Mouse (Mus musculus) intestine, postnatal 0 days (tissue): ENCODE results near the gene Eng. TPM values are rescaled to one million over a fixed set of nuclear protein-coding genes. Genes with fewer than 3 reads are reported as not detected.
A peak's percentile ranks its signal among the peaks of the same experiment; 100 is the strongest.

Source experiments
- ATAC-seq: fragments of 200-750 bp; cut with Nextera tagmentation; 2 replicates; pipeline ENCODE4 v1.8.0; 2017; ENCODE audit warnings: mild to moderate bottlenecking, moderate TSS enrichment, moderate library complexity
- H3K27ac ChIP-seq: fragments of 300-500 bp; sonication (generic); 2 replicates; pipeline ENCODE4 v1.5.1; 2014; ENCODE audit warnings: mild to moderate bottlenecking, low read depth, low read length, moderate library complexity
- H3K27me3 ChIP-seq: fragments of 300-500 bp; sonication (generic); replicated peaks from 2 replicates; pipeline ENCODE4 v1.6.1; 2014; ENCODE audit warnings: low read length, mixed read lengths; ENCODE audit not compliant: control insufficient read depth, insufficient read depth
- H3K36me3 ChIP-seq: fragments of 300-500 bp; sonication (generic); 2 replicates; pipeline ENCODE4 v1.6.1; 2014; ENCODE audit warnings: mild to moderate bottlenecking, moderate library complexity; ENCODE audit not compliant: control insufficient read depth, insufficient read depth
- H3K4me1 ChIP-seq: fragments of 300-500 bp; sonication (generic); replicated peaks from 2 replicates; pipeline ENCODE4 v1.6.1; 2014; ENCODE audit warnings: antibody characterized with exemption, low read length, mixed read lengths; ENCODE audit not compliant: control insufficient read depth, insufficient read depth
- H3K4me2 ChIP-seq: fragments of 300-500 bp; sonication (generic); replicated peaks from 2 replicates; pipeline ENCODE4 v1.6.1; 2014; ENCODE audit warnings: low read depth, mild to moderate bottlenecking, moderate library complexity
- H3K4me3 ChIP-seq: fragments of 300-500 bp; sonication (generic); 2 replicates; pipeline ENCODE4 v1.5.1; 2014; ENCODE audit warnings: low read depth, low read length
- H3K9ac ChIP-seq: fragments of 300-500 bp; sonication (generic); 2 replicates; pipeline ENCODE4 v1.6.1; 2014; ENCODE audit warnings: mild to moderate bottlenecking, low read depth, low read length
- H3K9me3 ChIP-seq: fragments of 300-500 bp; sonication (generic); 2 replicates; pipeline ENCODE4 v1.6.1; 2016; ENCODE audit warnings: mixed run types; ENCODE audit not compliant: control insufficient read depth
- CTCF ChIP-seq: sonication (generic); IDR thresholded peaks from 2 replicates; pipeline ENCODE4 v1.5.1; 2016; ENCODE audit warnings: low read depth, mild to moderate bottlenecking, control low read depth, antibody characterized with exemption, moderate library complexity
- whole genome bisulfite sequencing: fragments of 180-500 bp; shearing (Covaris S2); extraction: QIAGEN DNeasy Blood & Tissue Kit; methylation state at CpG from one replicate; pipeline ENCODE4 v1.1.7; 2014; 5-methylcytosine and 5-hydroxymethylcytosine counted together
- polyA plus RNA-seq: library from polyadenylated mRNA; unstranded; fragments of >200 nt; fragmentation: Nextera tagmentation; extraction: Ambion mirVana; gene quantifications from 2 replicates; pipeline ENCODE4 v1.2.1, GENCODE M21; 2015

The Eng gene
- polyA plus RNA-seq, 1 experiment from 2014 or later: 32.2 TPM

DNA sequence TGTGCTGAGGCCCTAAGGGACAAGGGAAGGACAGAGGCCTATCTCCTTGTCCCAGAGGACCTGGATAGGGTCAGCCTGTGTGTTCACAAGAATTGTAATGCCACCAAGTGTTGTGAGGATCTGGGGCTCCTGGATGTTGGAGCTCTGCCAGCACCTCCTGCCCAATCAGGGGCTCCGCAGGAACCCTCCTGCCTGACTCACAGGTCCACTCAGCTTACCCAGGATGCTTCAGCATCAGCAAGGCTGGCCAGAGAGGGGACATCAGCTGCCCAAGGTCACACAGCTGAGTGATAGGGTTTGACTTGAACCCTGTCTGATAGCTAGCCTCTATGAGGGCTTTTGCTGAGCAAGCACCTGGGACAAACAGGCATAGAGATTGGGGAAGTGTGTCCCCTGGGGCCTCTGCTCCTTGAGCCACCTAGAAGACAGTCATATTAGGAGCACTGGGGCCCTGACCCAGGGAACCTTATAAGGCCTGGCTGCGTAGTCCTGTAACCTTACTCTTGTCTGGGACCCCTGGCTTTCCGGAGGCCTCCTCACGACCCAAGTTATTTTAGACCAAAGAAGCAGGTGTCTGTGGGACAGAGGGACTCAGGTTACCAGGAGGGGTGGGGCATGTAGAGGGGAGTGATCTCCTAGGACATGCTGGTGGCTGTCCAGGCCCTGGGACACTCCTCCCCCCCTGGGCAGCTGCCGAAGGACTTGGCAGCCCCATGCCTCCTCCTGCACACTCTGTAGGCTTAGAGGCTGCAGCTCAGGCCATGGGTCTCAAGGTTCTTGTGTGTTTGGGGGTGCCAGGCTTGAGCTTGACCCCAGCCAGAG lies 20.3 kb upstream of the Eng start:
- peak overlapping the region; percentile 54; the same call in 1 of the 2 replicates for H3K27ac ChIP-seq
- no peak overlapping the region for H3K4me3 ChIP-seq
- ATAC-seq: no peak
- peaks cover 10% of the 10 kb centered on the region; the same call in 1 of the 2 replicates for H3K4me1 ChIP-seq
- no peaks in the 10 kb centered on the region for H3K27me3 ChIP-seq
- no peak for TF ChIP-seq CTCF
- H3K9ac ChIP-seq: no peak overlapping the region
- H3K4me2 ChIP-seq: peak overlapping the region; percentile 55; the same call in 1 of the 2 replicates
- no peaks in the 10 kb centered on the region for H3K9me3 ChIP-seq
- WGBS: 47% methylated on average over 5 of the region's 5 CpGs
- H3K36me3 ChIP-seq: no peaks in the 10 kb centered on the region

DNA sequence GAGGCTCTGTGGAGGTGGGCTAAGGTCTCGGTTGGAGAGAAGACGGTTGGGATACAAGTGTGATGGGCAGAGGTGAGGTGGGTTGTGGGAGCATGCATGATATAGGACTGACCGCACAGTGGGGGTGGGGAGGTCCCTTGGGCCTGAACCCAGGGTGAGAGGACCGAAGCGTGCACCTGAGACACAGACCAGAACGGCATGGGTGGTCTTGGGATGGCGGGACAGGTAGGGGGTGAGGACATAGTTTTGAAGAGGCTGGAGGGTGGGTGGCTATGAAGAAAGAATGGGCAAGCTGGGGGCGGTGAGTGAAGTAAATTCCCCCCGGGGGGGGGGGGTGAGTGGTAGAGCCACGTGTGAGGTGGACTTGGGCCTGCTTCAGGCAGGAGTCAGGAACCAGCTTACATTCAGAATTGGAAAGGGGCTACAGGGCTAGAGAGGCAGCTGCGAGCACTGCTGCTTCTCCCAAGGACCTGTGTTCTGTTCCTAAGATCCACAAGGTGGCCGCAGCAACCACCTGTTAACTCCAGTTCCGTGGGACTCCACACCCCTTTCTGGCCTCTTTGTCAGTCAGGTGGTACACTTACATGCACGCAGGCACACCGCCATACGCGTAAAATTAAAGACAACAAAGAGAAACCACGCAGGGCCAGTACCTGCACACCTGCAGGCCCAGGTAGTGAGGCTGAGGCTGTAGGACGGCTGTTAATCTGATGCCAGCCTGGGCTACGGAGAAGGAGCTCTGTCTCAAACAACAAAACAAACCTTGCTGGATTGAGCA lies 18.9 kb upstream of the Eng start:
- Histone ChIP-seq H3K9me3 (no peaks in the 10 kb centered on the region), H3K4me1 (peaks cover 10% of the 10 kb centered on the region; the same call in 1 of the 2 replicates), H3K36me3 (no peaks in the 10 kb centered on the region), H3K9ac (no peak overlapping the region), H3K4me3 (no peak overlapping the region), H3K27me3 (no peaks in the 10 kb centered on the region), H3K4me2 (no peak overlapping the region), H3K27ac (no peak overlapping the region)
- 61% methylated on average over 20 of the region's 20 CpGs for WGBS
- peak; percentile 16; the same call in 1 of the 2 replicates for ATAC-seq
- no peak for TF ChIP-seq CTCF

DNA sequence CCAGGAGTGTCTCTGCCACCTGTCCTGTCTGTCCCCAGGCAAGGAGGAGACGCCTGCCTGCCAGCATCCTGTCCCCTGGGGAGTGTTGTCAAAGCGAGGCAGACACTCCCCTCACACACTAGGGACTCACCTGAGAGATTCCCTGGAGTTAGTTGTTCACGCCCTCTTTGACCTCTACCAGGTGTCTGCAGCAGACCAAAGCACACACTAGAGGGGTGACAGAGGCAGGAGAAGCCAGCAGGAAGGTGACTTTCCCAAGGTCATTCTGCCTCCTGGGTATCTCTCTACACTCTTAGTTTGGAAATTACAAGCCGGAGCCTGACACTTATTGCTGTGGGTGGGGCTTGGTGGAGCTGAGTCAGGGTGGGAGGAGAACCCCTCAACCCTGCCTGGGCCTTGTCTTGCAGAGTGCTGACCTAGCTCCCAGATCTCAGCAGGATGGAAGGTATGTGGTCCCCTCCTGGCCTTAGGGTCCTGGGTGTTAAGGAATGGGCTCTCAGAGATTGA lies 18.3 kb upstream of the Eng start:
- Histone ChIP-seq H3K9ac (no peak overlapping the region), H3K9me3 (no peaks in the 10 kb centered on the region), H3K4me2 (no peak overlapping the region), H3K4me3 (no peak overlapping the region), H3K27ac (peak overlapping the region; percentile 21; the same call in 1 of the 2 replicates), H3K36me3 (no peaks in the 10 kb centered on the region), H3K27me3 (no peaks in the 10 kb centered on the region), H3K4me1 (peaks cover 10% of the 10 kb centered on the region; the same call in 1 of the 2 replicates)
- 40% methylated on average over 4 of the region's 4 CpGs for WGBS
- no peak for ATAC-seq
- no peak for TF ChIP-seq CTCF

DNA sequence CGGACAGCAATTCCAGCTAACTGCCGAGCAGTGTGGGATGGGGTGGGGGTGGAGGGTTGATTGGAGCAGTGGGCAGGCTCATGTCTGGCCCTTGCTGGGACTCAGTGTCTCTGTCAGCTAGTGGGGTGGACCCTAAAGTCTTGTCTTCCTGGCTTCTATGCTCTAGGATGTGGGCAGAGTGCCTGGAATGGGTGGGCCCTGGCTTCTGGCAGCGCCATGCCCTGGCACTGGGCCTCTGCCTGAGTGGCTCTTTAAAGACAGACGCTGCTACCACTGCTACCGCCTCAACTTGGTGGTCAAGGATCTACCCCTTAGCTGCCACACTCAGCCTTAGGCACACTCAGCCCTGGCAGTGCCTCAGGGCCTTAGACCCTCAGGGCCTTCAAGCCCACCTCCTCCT lies 17.7 kb upstream of the Eng start:
- ATAC-seq: no peak
- 63% methylated on average over 5 of the region's 5 CpGs for WGBS
- H3K9ac ChIP-seq: no peak overlapping the region

DNA sequence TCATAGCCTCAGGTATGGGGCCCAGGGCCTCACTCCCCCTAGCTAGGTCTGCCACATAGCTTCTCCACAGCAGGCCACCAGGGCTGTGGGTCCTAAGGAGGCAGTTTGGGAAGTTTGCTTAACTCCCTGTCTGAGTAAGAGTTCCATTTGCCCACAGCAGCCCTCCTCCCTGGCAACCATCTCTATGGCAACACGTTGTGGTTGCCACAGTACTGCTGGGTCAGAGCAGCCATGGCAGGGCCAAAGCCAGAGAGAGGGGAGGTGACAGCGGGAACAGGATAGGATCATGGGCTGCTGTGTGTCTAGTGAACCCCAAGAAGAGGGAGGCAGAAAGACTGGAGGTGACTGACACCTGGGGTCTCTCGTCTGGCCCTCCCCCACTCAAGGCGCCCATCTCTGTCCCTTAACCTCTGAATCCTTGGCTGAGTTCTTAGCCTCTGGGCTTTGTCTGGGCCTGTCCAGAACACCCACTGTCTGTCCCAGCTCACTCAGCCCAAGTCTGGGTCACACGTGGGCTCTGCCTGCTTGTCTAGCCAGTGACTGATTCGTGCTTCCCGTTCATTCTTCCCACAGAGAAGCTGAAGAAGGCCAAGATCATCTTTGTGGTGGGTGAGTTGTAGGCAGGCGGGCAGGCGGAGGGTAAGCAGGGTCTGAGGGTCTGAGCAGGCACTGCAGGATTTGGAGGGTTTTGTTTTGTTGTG lies 17.0 kb upstream of the Eng start:
- Histone ChIP-seq H3K9me3 (no peaks in the 10 kb centered on the region), H3K36me3 (no peaks in the 10 kb centered on the region), H3K4me3 (no peak overlapping the region), H3K4me2 (no peak overlapping the region), H3K9ac (no peak overlapping the region), H3K27ac (no peak overlapping the region), H3K4me1 (peaks cover 10% of the 10 kb centered on the region; the same call in 1 of the 2 replicates), H3K27me3 (no peaks in the 10 kb centered on the region)
- TF ChIP-seq CTCF: no peak
- no peak for ATAC-seq
- WGBS: 67% methylated on average over 9 of the region's 9 CpGs

More for the DNA sequence above, 17.7 kb upstream of the Eng start:
- no peaks in the 10 kb centered on the region for H3K36me3 ChIP-seq
- no peak overlapping the region for H3K27ac ChIP-seq
- no peaks in the 10 kb centered on the region for H3K27me3 ChIP-seq
- no peaks in the 10 kb centered on the region for H3K9me3 ChIP-seq
- H3K4me1 ChIP-seq: peaks cover 10% of the 10 kb centered on the region; the same call in 1 of the 2 replicates
- H3K4me3 ChIP-seq: no peak overlapping the region
- TF ChIP-seq CTCF: no peak
- H3K4me2 ChIP-seq: no peak overlapping the region

DNA sequence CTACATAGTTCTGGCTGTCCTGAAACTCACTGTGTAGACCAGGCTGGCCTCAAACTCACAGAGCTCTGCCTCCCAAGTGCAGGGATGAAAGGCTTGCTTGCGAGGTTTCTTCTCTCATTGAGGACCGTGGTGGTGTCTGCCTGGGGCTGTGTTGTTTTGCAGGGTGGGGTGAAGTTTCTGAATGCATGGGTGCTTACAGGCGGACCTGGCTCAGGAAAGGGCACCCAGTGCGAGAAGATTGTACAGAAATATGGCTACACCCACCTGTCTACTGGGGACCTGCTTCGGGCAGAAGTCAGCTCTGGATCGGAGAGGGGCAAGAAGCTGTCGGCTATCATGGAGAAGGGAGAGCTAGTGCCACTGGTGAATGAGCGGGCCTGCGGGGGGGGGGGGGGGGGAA lies 16.4 kb upstream of the Eng start:
- Histone ChIP-seq H3K36me3 (no peaks in the 10 kb centered on the region), H3K9ac (no peak overlapping the region), H3K9me3 (no peaks in the 10 kb centered on the region), H3K4me1 (peaks cover 10% of the 10 kb centered on the region; the same call in 1 of the 2 replicates), H3K27ac (no peak overlapping the region), H3K27me3 (no peaks in the 10 kb centered on the region), H3K4me3 (no peak overlapping the region), H3K4me2 (no peak overlapping the region)
- no peak for ATAC-seq
- no peak for TF ChIP-seq CTCF
- WGBS: 86% methylated on average over 8 of the region's 9 CpGs
